Mouse (Mus musculus) embryonic fibroblast, embryonic 13.5 days (primary cell): ENCODE measurements around the gene Dab2ip. TPM values are rescaled to one million over a fixed set of nuclear protein-coding genes. Genes with fewer than 3 reads are reported as not detected.

Experiments
- H3K27ac ChIP-seq: 2 replicates; pipeline ENCODE4 v1.5.1; 2012; ENCODE audit warnings: low read length, control low read depth, inconsistent platforms; ENCODE audit not compliant: insufficient read depth
- H3K4me1 ChIP-seq: 2 replicates; pipeline ENCODE4 v1.6.1; 2011; ENCODE audit warnings: low read length; ENCODE audit not compliant: control insufficient read depth, insufficient read depth
- H3K4me3 ChIP-seq: 2 replicates; pipeline ENCODE4 v1.5.1; 2011; ENCODE audit warnings: mild to moderate bottlenecking, control low read depth, low read length; ENCODE audit not compliant: insufficient read depth
- CTCF ChIP-seq: IDR thresholded peaks from 2 replicates; pipeline ENCODE4 v1.5.1; 2011; ENCODE audit warnings: mild to moderate bottlenecking, control low read depth, low read length, moderate library complexity, borderline replicate concordance; ENCODE audit not compliant: insufficient read depth
- POLR2A ChIP-seq: IDR thresholded peaks from 2 replicates; pipeline ENCODE4 v1.6.1; 2011; ENCODE audit warnings: low read depth, mild to moderate bottlenecking, control low read depth, low read length, moderate library complexity
- polyA plus RNA-seq: library from polyadenylated mRNA; stranded (reverse); fragments of >200 nt; gene quantifications from 2 replicates; pipeline ENCODE4 v1.2.4, GENCODE M21; 2011; ENCODE audit warnings: low read depth; ENCODE audit not compliant: missing spikeins, insufficient read length

Dab2ip gene
- polyA plus RNA-seq, 1 experiment = 29.7 TPM

GRCm38 (mm10) chr2:35768538-35769238, 210.6 kb downstream of the Dab2ip start:
- TF ChIP-seq CTCF (no peak), POLR2A (no peak)
- no peak overlapping the region for H3K27ac ChIP-seq
- H3K4me1 ChIP-seq = no peaks in the 10 kb centered on the region
- no peak overlapping the region for H3K4me3 ChIP-seq

- H3K4me1 ChIP-seq = no peaks in the 10 kb centered on the region
- no peak for TF ChIP-seq POLR2A
- TF ChIP-seq CTCF = no peak
- H3K27ac ChIP-seq = no peak overlapping the region
- H3K4me3 ChIP-seq = no peak overlapping the region
Observed at GRCm38 (mm10) chr2:35769398-35769797, 211.3 kb downstream of the Dab2ip start.

- Histone ChIP-seq H3K27ac (no peak overlapping the region), H3K4me3 (no peak overlapping the region), H3K4me1 (no peaks in the 10 kb centered on the region)
- no peak for TF ChIP-seq POLR2A
- no peak for TF ChIP-seq CTCF
Observed at GRCm38 (mm10) chr2:35770541-35770940, 212.5 kb downstream of the Dab2ip start.

- TF ChIP-seq POLR2A (no peak), CTCF (no peak)
- H3K4me3 ChIP-seq = no peak overlapping the region
Observed at GRCm38 (mm10) chr2:35775651-35776055, 217.6 kb downstream of the Dab2ip start.

GRCm38 (mm10) chr2:35776935-35777334, 218.9 kb downstream of the Dab2ip start:
- H3K4me3 ChIP-seq = no peak overlapping the region
- no peak overlapping the region for H3K27ac ChIP-seq
- TF ChIP-seq POLR2A (no peak), CTCF (no peak)
- H3K4me1 ChIP-seq = no peaks in the 10 kb centered on the region

More at GRCm38 (mm10) chr2:35775651-35776055, 217.6 kb downstream of the Dab2ip start:
- H3K4me1 ChIP-seq = no peaks in the 10 kb centered on the region
- no peak overlapping the region for H3K27ac ChIP-seq

- no peak for TF ChIP-seq CTCF
- TF ChIP-seq POLR2A = no peak
- Histone ChIP-seq H3K27ac (no peak overlapping the region), H3K4me1 (no peaks in the 10 kb centered on the region), H3K4me3 (no peak overlapping the region)
Observed at GRCm38 (mm10) chr2:35779266-35779665, 221.2 kb downstream of the Dab2ip start.

Other genes starting within 250 kb of the Dab2ip start
- gene Stom, start 221.3 kb upstream of the Dab2ip start, polyA plus RNA-seq = 36.2 and 45.4 TPM in 2 replicates
- not detected in 2 replicates for gene 4930568D16Rik, start 190.5 kb upstream of the Dab2ip start, polyA plus RNA-seq
- not detected in 2 replicates for gene 4930402F06Rik, start 161.1 kb upstream of the Dab2ip start, polyA plus RNA-seq
- 58.5 and 77.0 TPM in 2 replicates for gene Ggta1, start 95.0 kb upstream of the Dab2ip start, polyA plus RNA-seq